Mouse (Mus musculus) embryonic fibroblast, embryonic 13.5 days (primary cell): ENCODE measurements around the gene Robo1.

Source experiments
- CTCF ChIP-seq: IDR thresholded peaks from 2 replicates; pipeline ENCODE4 v1.5.1; 2011; ENCODE audit warnings: mild to moderate bottlenecking, control low read depth, low read length, moderate library complexity, borderline replicate concordance; ENCODE audit not compliant: insufficient read depth
- POLR2A ChIP-seq: IDR thresholded peaks from 2 replicates; pipeline ENCODE4 v1.6.1; 2011; ENCODE audit warnings: low read depth, mild to moderate bottlenecking, control low read depth, low read length, moderate library complexity

GRCm38 (mm10) chr16:73035210-73035985 lies 727.3 kb downstream of the Robo1 start:
- TF ChIP-seq CTCF (no peak), POLR2A (no peak)
